Mouse (Mus musculus): ENCODE data around the gene Cd300lg. TPM values are rescaled to one million over a fixed set of nuclear protein-coding genes. Genes with fewer than 3 reads are reported as not detected.
A peak's percentile ranks its signal among the peaks of the same experiment; 100 is the strongest.

The Cd300lg gene
- polyA plus RNA-seq, 1 experiment from 2014 or later: 1.8 TPM

GRCm38 (mm10) chr11:102084159-102084558, 42.9 kb downstream of the Cd300lg start:
- no peak overlapping the region for H3K4me2 ChIP-seq (replicated peaks; ENCODE audit: low read depth, low read length)
- H3K9me3 ChIP-seq (ENCODE audit: low read length): no peaks in the 10 kb centered on the region
- H3K4me3 ChIP-seq (ENCODE audit: low read length): no peak overlapping the region
- H3K4me1 ChIP-seq (ENCODE audit: insufficient read depth, low read length): peaks cover 53% of the 10 kb centered on the region
- peak; percentile 56 for ATAC-seq (ENCODE audit: low FRiP score, low TSS enrichment)
- no peak overlapping the region for H3K9ac ChIP-seq (replicated peaks; ENCODE audit: low read length)
- 0 out of 2 replicates have a peak, but pooled peaks cover 3% of the 10 kb centered on the region for H3K36me3 ChIP-seq (ENCODE audit: insufficient read depth, low read length)
- 30% methylated on average over 7 of the region's 7 CpGs for WGBS
- H3K27me3 ChIP-seq (ENCODE audit: insufficient read depth, low read length): no peaks in the 10 kb centered on the region
- H3K27ac ChIP-seq (ENCODE audit: low read length): peak overlapping the region; percentile 89

GRCm38 (mm10) chr11:102086331-102086730, 45.0 kb downstream of the Cd300lg start:
- H3K9ac ChIP-seq (replicated peaks; ENCODE audit: low read length): peak overlapping the region; percentile 75
- H3K27ac ChIP-seq (ENCODE audit: low read length): peak overlapping the region; percentile 77
- WGBS: 9% methylated on average over 3 of the region's 3 CpGs
- H3K9me3 ChIP-seq (ENCODE audit: low read length): no peaks in the 10 kb centered on the region
- peak overlapping the region; percentile 80 for H3K4me3 ChIP-seq (ENCODE audit: low read length)
- 0 out of 2 replicates have a peak, but pooled peaks cover 3% of the 10 kb centered on the region for H3K36me3 ChIP-seq (ENCODE audit: insufficient read depth, low read length)
- H3K27me3 ChIP-seq (ENCODE audit: insufficient read depth, low read length): no peaks in the 10 kb centered on the region
- ATAC-seq (ENCODE audit: low FRiP score, low TSS enrichment): no peak
- peaks cover 63% of the 10 kb centered on the region for H3K4me1 ChIP-seq (ENCODE audit: insufficient read depth, low read length)
- H3K4me2 ChIP-seq (replicated peaks; ENCODE audit: low read depth, low read length): peak overlapping the region; percentile 95

DNA sequence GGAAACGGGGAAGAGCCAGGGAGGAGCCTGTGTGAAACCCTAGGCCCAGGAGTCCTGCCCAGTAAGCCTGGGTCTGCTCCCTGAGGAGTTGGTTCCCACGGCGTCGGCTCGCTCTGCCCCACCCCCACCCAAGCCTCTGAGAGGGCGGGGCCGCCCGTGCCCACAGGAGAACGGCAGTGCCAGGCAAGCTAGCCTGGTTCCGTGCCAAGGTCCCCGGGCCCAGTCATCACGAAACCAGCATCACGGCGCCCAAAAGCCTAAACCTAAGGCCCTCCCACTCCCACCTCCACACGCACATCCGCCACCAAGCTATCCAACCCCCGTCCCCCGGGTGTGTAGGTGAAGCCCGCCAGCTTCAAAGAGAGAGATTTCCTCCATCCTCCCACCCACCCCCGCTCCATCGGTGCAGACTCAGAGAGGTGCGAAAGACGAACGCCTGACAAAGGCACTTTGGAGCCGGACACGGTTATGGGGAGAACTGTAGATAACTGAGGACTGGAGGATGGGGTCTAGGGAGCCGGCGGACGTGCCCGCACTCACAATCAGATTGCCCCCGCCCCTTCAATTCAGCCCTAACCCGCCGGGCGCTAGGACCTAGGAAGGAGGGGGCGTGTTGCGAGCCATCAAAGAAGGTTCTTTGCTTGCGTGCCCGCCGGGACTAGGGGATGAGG, 45.9 kb downstream of the Cd300lg start:
- under 1% methylated on average over 39 of the region's 39 CpGs for WGBS
- H3K9me3 ChIP-seq (ENCODE audit: low read length): no peaks in the 10 kb centered on the region
- H3K4me2 ChIP-seq (replicated peaks; ENCODE audit: low read depth, low read length): peak overlapping the region; percentile 95
- peak overlapping the region; percentile 80 for H3K4me3 ChIP-seq (ENCODE audit: low read length)
- peaks cover 54% of the 10 kb centered on the region for H3K4me1 ChIP-seq (ENCODE audit: insufficient read depth, low read length)
- H3K9ac ChIP-seq (replicated peaks; ENCODE audit: low read length): peak overlapping the region; percentile 75
- ATAC-seq (ENCODE audit: low FRiP score, low TSS enrichment): peak; percentile 61
- H3K36me3 ChIP-seq (ENCODE audit: insufficient read depth, low read length): 0 out of 2 replicates have a peak, but pooled peaks cover 3% of the 10 kb centered on the region
- no peaks in the 10 kb centered on the region for H3K27me3 ChIP-seq (ENCODE audit: insufficient read depth, low read length)
- H3K27ac ChIP-seq (ENCODE audit: low read length): peak overlapping the region; percentile 77

DNA sequence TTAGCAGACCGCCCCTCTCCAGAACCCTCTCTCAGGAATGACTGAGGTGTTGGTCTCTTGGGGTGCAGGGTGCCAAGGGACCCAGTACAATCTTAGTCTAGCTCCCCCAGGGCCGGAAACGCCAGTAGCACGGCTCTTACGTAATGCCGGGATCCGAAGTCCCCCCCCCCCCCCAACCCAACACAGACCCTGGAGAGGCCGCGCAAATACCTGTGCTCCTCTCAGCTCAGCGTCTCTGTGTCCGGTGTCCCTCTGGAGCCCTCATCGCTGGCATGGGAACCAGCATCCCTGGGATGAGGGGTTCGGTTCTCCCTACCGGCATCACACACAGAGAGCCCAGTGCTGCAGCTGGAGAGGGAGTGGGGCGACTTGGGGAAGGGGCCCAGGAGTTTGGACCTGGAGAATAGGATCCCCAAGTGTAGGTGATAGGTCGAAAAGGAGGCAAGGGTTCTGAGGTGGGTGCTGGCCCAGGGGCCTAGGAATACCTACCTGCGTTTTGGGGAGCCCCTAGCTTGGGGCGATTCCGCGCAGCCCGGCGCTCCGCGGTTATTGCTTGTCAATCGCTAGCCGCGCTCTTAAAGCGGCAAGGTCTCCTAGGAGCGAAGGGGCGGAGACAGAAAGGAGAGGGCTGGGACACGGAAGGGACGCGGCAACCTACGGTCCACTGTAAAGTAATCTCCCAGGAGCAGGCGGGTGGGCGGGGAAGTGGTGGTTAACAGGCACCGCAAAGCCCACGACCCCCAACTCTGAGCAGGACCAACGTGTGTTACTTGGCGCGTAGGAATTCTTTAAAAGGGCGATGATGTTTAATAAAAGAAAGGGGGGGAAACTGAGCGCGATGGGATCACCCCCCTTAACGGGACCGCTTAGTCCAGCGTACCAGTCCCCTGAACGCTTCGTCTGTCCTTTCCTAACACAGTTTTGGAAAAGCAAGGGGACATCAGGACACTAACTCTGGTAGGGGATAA, 46.9 kb downstream of the Cd300lg start, which contains the start of gene Mpp2:
Mpp2 (minus strand) TSS at position 585 of the 968 bp plus-strand sequence.
- 0 out of 2 replicates have a peak, but pooled peaks cover 3% of the 10 kb centered on the region for H3K36me3 ChIP-seq (ENCODE audit: insufficient read depth, low read length)
- H3K9me3 ChIP-seq (ENCODE audit: low read length): no peaks in the 10 kb centered on the region
- H3K4me2 ChIP-seq (replicated peaks; ENCODE audit: low read depth, low read length): peak within 1 kb of the TSS; percentile 95
- WGBS: under 1% methylated on average over 49 of the region's 49 CpGs
- ATAC-seq (ENCODE audit: low FRiP score, low TSS enrichment): peak; percentile 60
- no peaks in the 10 kb centered on the region for H3K27me3 ChIP-seq (ENCODE audit: insufficient read depth, low read length)
- H3K27ac ChIP-seq (ENCODE audit: low read length): peak within 1 kb of the TSS; percentile 77
- H3K9ac ChIP-seq (replicated peaks; ENCODE audit: low read length): peak within 1 kb of the TSS; percentile 75
- H3K4me1 ChIP-seq (ENCODE audit: insufficient read depth, low read length): peaks cover 44% of the 10 kb centered on the region
- H3K4me3 ChIP-seq (ENCODE audit: low read length): peak within 1 kb of the TSS; percentile 80

- Histone ChIP-seq H3K27ac (ENCODE audit: low read length) (peak overlapping the region; percentile 77), H3K36me3 (ENCODE audit: insufficient read depth, low read length) (no peaks in the 10 kb centered on the region), H3K9me3 (ENCODE audit: low read length) (no peaks in the 10 kb centered on the region), H3K4me3 (ENCODE audit: low read length) (peak overlapping the region; percentile 80), H3K27me3 (ENCODE audit: insufficient read depth, low read length) (no peaks in the 10 kb centered on the region), H3K4me1 (ENCODE audit: insufficient read depth, low read length) (peaks cover 33% of the 10 kb centered on the region), H3K9ac (replicated peaks; ENCODE audit: low read length) (peak overlapping the region; percentile 75), H3K4me2 (replicated peaks; ENCODE audit: low read depth, low read length) (peak overlapping the region; percentile 95)
- peak; percentile 50 for ATAC-seq (ENCODE audit: low FRiP score, low TSS enrichment)
- WGBS: 1% methylated on average over 20 of the region's 20 CpGs
Observed at GRCm38 (mm10) chr11:102089088-102089808, 47.9 kb downstream of the Cd300lg start.

DNA sequence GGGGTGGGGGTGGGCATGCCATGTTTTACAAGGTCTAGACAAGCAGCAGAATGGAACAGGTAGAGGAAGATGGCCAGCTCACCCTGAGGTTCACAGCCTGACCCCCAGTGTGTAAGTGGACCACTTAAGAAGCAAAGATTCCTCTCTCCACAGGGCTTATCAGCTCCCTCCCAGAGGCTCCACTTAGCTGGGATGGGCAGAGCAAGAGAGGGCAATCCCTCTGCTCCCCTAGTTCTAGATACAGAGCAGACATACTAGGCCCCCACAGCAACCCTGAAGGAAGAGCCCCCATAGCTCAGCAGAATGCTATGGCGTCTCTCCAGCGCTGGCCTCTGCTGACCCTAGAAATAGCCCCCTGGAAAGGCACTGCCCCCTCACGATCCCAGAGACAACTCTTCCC, 54.4 kb downstream of the Cd300lg start:
- Histone ChIP-seq H3K9ac (replicated peaks; ENCODE audit: low read length) (no peak overlapping the region), H3K36me3 (ENCODE audit: insufficient read depth, low read length) (no peaks in the 10 kb centered on the region), H3K27me3 (ENCODE audit: insufficient read depth, low read length) (0 out of 2 replicates have a peak, but pooled peaks cover 5% of the 10 kb centered on the region), H3K4me3 (ENCODE audit: low read length) (no peak overlapping the region), H3K27ac (ENCODE audit: low read length) (no peak overlapping the region), H3K9me3 (ENCODE audit: low read length) (no peaks in the 10 kb centered on the region), H3K4me2 (replicated peaks; ENCODE audit: low read depth, low read length) (no peak overlapping the region), H3K4me1 (ENCODE audit: insufficient read depth, low read length) (peaks cover 6% of the 10 kb centered on the region)
- WGBS: 57% methylated on average over 3 of the region's 3 CpGs
- ATAC-seq (ENCODE audit: low FRiP score, low TSS enrichment): no peak

- Histone ChIP-seq H3K27me3 (ENCODE audit: insufficient read depth, low read length) (peaks cover 5% of the 10 kb centered on the region; the same call in 1 of the 2 replicates), H3K4me2 (replicated peaks; ENCODE audit: low read depth, low read length) (peak overlapping the region; percentile 50), H3K9me3 (ENCODE audit: low read length) (no peaks in the 10 kb centered on the region), H3K36me3 (ENCODE audit: insufficient read depth, low read length) (no peaks in the 10 kb centered on the region), H3K4me1 (ENCODE audit: insufficient read depth, low read length) (peaks cover 6% of the 10 kb centered on the region), H3K4me3 (ENCODE audit: low read length) (no peak overlapping the region), H3K9ac (replicated peaks; ENCODE audit: low read length) (0 out of 2 replicates have a peak overlapping the region, but pooled peaks have one; percentile 1), H3K27ac (ENCODE audit: low read length) (0 out of 2 replicates have a peak overlapping the region, but pooled peaks have one; percentile 17)
- 70% methylated on average over 5 of the region's 5 CpGs for WGBS
- no peak for ATAC-seq (ENCODE audit: low FRiP score, low TSS enrichment)
Observed at GRCm38 (mm10) chr11:102096446-102096845, 55.1 kb downstream of the Cd300lg start.

- 5% methylated on average over 18 of the region's 18 CpGs for WGBS
- Histone ChIP-seq H3K9me3 (ENCODE audit: low read length) (no peaks in the 10 kb centered on the region), H3K27ac (ENCODE audit: low read length) (0 out of 2 replicates have a peak overlapping the region, but pooled peaks have one; percentile 17), H3K9ac (replicated peaks; ENCODE audit: low read length) (peak overlapping the region; percentile 41), H3K4me2 (replicated peaks; ENCODE audit: low read depth, low read length) (peak overlapping the region; percentile 50), H3K27me3 (ENCODE audit: insufficient read depth, low read length) (peaks cover 5% of the 10 kb centered on the region; the same call in 1 of the 2 replicates), H3K36me3 (ENCODE audit: insufficient read depth, low read length) (no peaks in the 10 kb centered on the region), H3K4me1 (ENCODE audit: insufficient read depth, low read length) (peaks cover 8% of the 10 kb centered on the region), H3K4me3 (ENCODE audit: low read length) (peak overlapping the region; percentile 28)
- ATAC-seq (ENCODE audit: low FRiP score, low TSS enrichment): peak; percentile 91
Observed at GRCm38 (mm10) chr11:102096887-102097391, 55.6 kb downstream of the Cd300lg start.

GRCm38 (mm10) chr11:102101219-102101618, 59.9 kb downstream of the Cd300lg start, which contains the start of gene Ppy:
Ppy (minus strand) TSS chr11:102101319.
- Histone ChIP-seq H3K4me1 (ENCODE audit: insufficient read depth, low read length) (peaks cover 13% of the 10 kb centered on the region), H3K4me2 (replicated peaks; ENCODE audit: low read depth, low read length) (no peak within 1 kb of the TSS; the same call in 1 of the 2 replicates), H3K27me3 (ENCODE audit: insufficient read depth, low read length) (peaks cover 29% of the 10 kb centered on the region), H3K9ac (replicated peaks; ENCODE audit: low read length) (no peak within 1 kb of the TSS), H3K36me3 (ENCODE audit: insufficient read depth, low read length) (no peaks in the 10 kb centered on the region), H3K9me3 (ENCODE audit: low read length) (no peaks in the 10 kb centered on the region), H3K27ac (ENCODE audit: low read length) (no peak within 1 kb of the TSS), H3K4me3 (ENCODE audit: low read length) (no peak within 1 kb of the TSS)
- ATAC-seq (ENCODE audit: low FRiP score, low TSS enrichment): no peak
- 81% methylated on average over 4 of the region's 4 CpGs for WGBS

All from kidney, embryonic 16.5 days (tissue).